ENCODE assay signal across 23 mouse cellular contexts in genomic region chr13:29559188-29559587, GRCm38 (mm10).
DNase-seq lines count a peak whose midpoint lies in the region; ATAC-seq and TF ChIP-seq lines count a peak whose summit lies in the region.
"Had no signal": no experiment of that assay in that cellular context is flagged by ENCODE, and none has a peak within 500 bp of the region (broad histone marks: within the 10 kb centered on the region; RNA-seq: fewer than 3 reads in every experiment).

No protein-coding gene starts in this region.

- H3K4me3 ChIP-seq in embryonic facial prominence, embryonic 14.5 days (ENCODE audit: low read depth, low read length) = no peak overlapping the region
- no peak overlapping the region for H3K4me3 ChIP-seq in embryonic facial prominence, embryonic 10.5 days
- no peak overlapping the region for H3K4me3 ChIP-seq in heart, embryonic 14.5 days (ENCODE audit: control insufficient read depth in 1 of 2, insufficient read depth in 1 of 2, low read depth in 1 of 2, low read length in 2 of 2)
- H3K4me3 ChIP-seq in hindbrain, embryonic 10.5 days = no peak overlapping the region
- H3K4me3 ChIP-seq in hindbrain, embryonic 13.5 days = no peak overlapping the region
- H3K4me3 ChIP-seq: hindbrain, embryonic 15.5 days; limb, embryonic 12.5 days; liver, embryonic 15.5 days; lung, embryonic 15.5 days; megakaryocyte, embryonic 14.5 days; midbrain, embryonic 12.5 days had no signal

- no peak overlapping the region for H3K4me2 ChIP-seq in embryonic facial prominence, embryonic 14.5 days (ENCODE audit: low read depth, low read length)
- no peak overlapping the region for H3K4me2 ChIP-seq in heart, embryonic 14.5 days (ENCODE audit: low read length)
- H3K4me2 ChIP-seq in hindbrain, embryonic 13.5 days = no peak overlapping the region
- H3K4me2 ChIP-seq: hindbrain, embryonic 15.5 days; limb, embryonic 12.5 days; liver, embryonic 15.5 days; lung, embryonic 15.5 days; midbrain, embryonic 12.5 days had no signal

- intact Hi-C loops in heart, postnatal 36 days (cut with DNase I) = no loop called here

- peaks cover 7% of the 10 kb centered on the region; the same call in 1 of the 2 replicates for H3K4me1 ChIP-seq in embryonic facial prominence, embryonic 14.5 days (ENCODE audit: control insufficient read depth, insufficient read depth, low read length)
- no peaks in the 10 kb centered on the region for H3K4me1 ChIP-seq in embryonic facial prominence, embryonic 10.5 days
- peaks cover 7 to 18% of the 10 kb centered on the region in 2 experiments for H3K4me1 ChIP-seq in heart, embryonic 14.5 days (ENCODE audit: control insufficient read depth in 2 of 2, insufficient read depth in 2 of 2, low read length in 2 of 2)
- H3K4me1 ChIP-seq in hindbrain, embryonic 10.5 days (replicated peaks) = no peaks in the 10 kb centered on the region
- H3K4me1 ChIP-seq in hindbrain, embryonic 13.5 days (replicated peaks) = peaks cover 15% of the 10 kb centered on the region
- H3K4me1 ChIP-seq: liver, embryonic 15.5 days; lung, embryonic 15.5 days; megakaryocyte, embryonic 14.5 days; midbrain, embryonic 12.5 days had no signal

- no peak for TF ChIP-seq POLR2A in brain, embryonic 14.5 days (IDR thresholded peaks at IDR 0.05; ENCODE audit: borderline replicate concordance, extremely low read depth, insufficient read depth, insufficient read length, poor library complexity, severe bottlenecking)

- no peak overlapping the region for H3K27ac ChIP-seq in embryonic facial prominence, embryonic 14.5 days (replicated peaks; ENCODE audit: low read depth, low read length)
- H3K27ac ChIP-seq in embryonic facial prominence, embryonic 10.5 days (replicated peaks) = no peak overlapping the region
- peak overlapping the region; percentile 3 to 21; a peak in 3 of 4 replicates for H3K27ac ChIP-seq in heart, embryonic 14.5 days (replicated peaks in 1 of 2; ENCODE audit: control insufficient read depth in 1 of 2, insufficient read depth in 1 of 2, low read depth in 2 of 2, low read length in 2 of 2)
- H3K27ac ChIP-seq in hindbrain, embryonic 10.5 days = 0 out of 2 replicates have a peak overlapping the region, but pooled peaks have one; percentile 24
- H3K27ac ChIP-seq in hindbrain, embryonic 13.5 days = no peak overlapping the region
- H3K27ac ChIP-seq: hindbrain, embryonic 15.5 days; limb, embryonic 12.5 days; liver, embryonic 15.5 days; lung, embryonic 15.5 days; midbrain, embryonic 12.5 days had no signal

- TF ChIP-seq CTCF in brain, embryonic 14.5 days (IDR thresholded peaks at IDR 0.05; ENCODE audit: borderline replicate concordance, extremely low read depth, insufficient read depth, insufficient read length) = no peak

- peak; percentile 37 for DNase-seq in embryonic facial prominence, embryonic 14.5 days (ENCODE audit: low spot score)
- no peak for DNase-seq in embryonic facial prominence, embryonic 10.5 days (ENCODE audit: low spot score)
- DNase-seq in heart, postnatal 36 days = no peak
- no peak for DNase-seq in hindbrain, embryonic 10.5 days (ENCODE audit: low spot score)
- DNase-seq in brain, embryonic 14.5 days (ENCODE audit: low read depth) = peak; percentile 62
- DNase-seq: adrenal gland, postnatal 10 days; cerebellum, adult 11 months; gastrocnemius, postnatal 14 days; kidney, adult 11 months; kidney, postnatal 14 days; layer of hippocampus, adult 9-11 months; lung, postnatal 36 days had no signal

- H3K36me3 ChIP-seq in embryonic facial prominence, embryonic 14.5 days (ENCODE audit: control insufficient read depth, insufficient read depth, low read length) = no peaks in the 10 kb centered on the region
- H3K36me3 ChIP-seq in embryonic facial prominence, embryonic 10.5 days (replicated peaks) = no peaks in the 10 kb centered on the region
- no peaks in the 10 kb centered on the region for H3K36me3 ChIP-seq in heart, embryonic 14.5 days (ENCODE audit: control insufficient read depth, insufficient read depth, low read length)
- no peaks in the 10 kb centered on the region for H3K36me3 ChIP-seq in hindbrain, embryonic 10.5 days
- H3K36me3 ChIP-seq in hindbrain, embryonic 13.5 days = no peaks in the 10 kb centered on the region
- H3K36me3 ChIP-seq: hindbrain, embryonic 15.5 days; limb, embryonic 12.5 days; liver, embryonic 15.5 days; lung, embryonic 15.5 days; midbrain, embryonic 12.5 days had no signal

- no peaks in the 10 kb centered on the region for H3K27me3 ChIP-seq in embryonic facial prominence, embryonic 14.5 days (replicated peaks; ENCODE audit: control insufficient read depth, insufficient read depth, low read length)
- no peaks in the 10 kb centered on the region for H3K27me3 ChIP-seq in embryonic facial prominence, embryonic 10.5 days (replicated peaks; ENCODE audit: low read depth, poor library complexity, severe bottlenecking)
- H3K27me3 ChIP-seq in heart, embryonic 14.5 days (ENCODE audit: control insufficient read depth, insufficient read depth, low read length) = no peaks in the 10 kb centered on the region
- H3K27me3 ChIP-seq in hindbrain, embryonic 10.5 days (ENCODE audit: insufficient read depth, poor library complexity, severe bottlenecking) = no peaks in the 10 kb centered on the region
- H3K27me3 ChIP-seq in hindbrain, embryonic 13.5 days = no peaks in the 10 kb centered on the region
- H3K27me3 ChIP-seq: hindbrain, embryonic 15.5 days; limb, embryonic 12.5 days; liver, embryonic 15.5 days; lung, embryonic 15.5 days; megakaryocyte, embryonic 14.5 days; midbrain, embryonic 12.5 days; Patski had no signal

- no peaks in the 10 kb centered on the region for H3K9me3 ChIP-seq in embryonic facial prominence, embryonic 14.5 days (ENCODE audit: control insufficient read depth, low read length)
- no peaks in the 10 kb centered on the region for H3K9me3 ChIP-seq in embryonic facial prominence, embryonic 10.5 days
- no peaks in the 10 kb centered on the region for H3K9me3 ChIP-seq in heart, embryonic 14.5 days (ENCODE audit: control insufficient read depth, low read length)
- H3K9me3 ChIP-seq in hindbrain, embryonic 10.5 days = no peaks in the 10 kb centered on the region
- H3K9me3 ChIP-seq in hindbrain, embryonic 13.5 days = no peaks in the 10 kb centered on the region
- H3K9me3 ChIP-seq: hindbrain, embryonic 15.5 days; limb, embryonic 12.5 days; liver, embryonic 15.5 days; lung, embryonic 15.5 days; megakaryocyte, embryonic 14.5 days; midbrain, embryonic 12.5 days had no signal

- WGBS in embryonic facial prominence, embryonic 14.5 days = 66% methylated on average over 3 of the region's 3 CpGs
- 89% methylated on average over 3 of the region's 3 CpGs for WGBS in embryonic facial prominence, embryonic 10.5 days
- WGBS in heart, embryonic 14.5 days = 28% methylated on average over 3 of the region's 3 CpGs
- 88% methylated on average over 3 of the region's 3 CpGs for WGBS in hindbrain, embryonic 10.5 days
- 67% methylated on average over 3 of the region's 3 CpGs for WGBS in hindbrain, embryonic 13.5 days

- no peak for ATAC-seq in embryonic facial prominence, embryonic 14.5 days (ENCODE audit: low read depth)
- no peak for ATAC-seq in heart, embryonic 14.5 days (ENCODE audit: insufficient number of reproducible peaks, insufficient read depth, low FRiP score, low read depth)
- no peak for ATAC-seq in hindbrain, embryonic 13.5 days (ENCODE audit: low FRiP score)
- ATAC-seq: forebrain, embryonic 14.5 days; inflammation-experienced regulatory T-cells, adult 6 months; Patski had no signal

- H3K9ac ChIP-seq in embryonic facial prominence, embryonic 14.5 days (ENCODE audit: low read depth, low read length) = no peak overlapping the region
- H3K9ac ChIP-seq in heart, embryonic 14.5 days (ENCODE audit: low read length) = no peak overlapping the region
- H3K9ac ChIP-seq in hindbrain, embryonic 13.5 days = no peak overlapping the region
- H3K9ac ChIP-seq: hindbrain, embryonic 15.5 days; limb, embryonic 12.5 days; liver, embryonic 15.5 days; lung, embryonic 15.5 days; midbrain, embryonic 12.5 days had no signal

Comparison
In these comparisons a context has a peak if more than half of its experiments do, and no peak if none do; other contexts are left out.
1. DNase-seq: peak in embryonic facial prominence, embryonic 14.5 days (single experiment) and brain, embryonic 14.5 days (single experiment); none in embryonic facial prominence, embryonic 10.5 days (single experiment), heart, postnatal 36 days (0 of 2) and hindbrain, embryonic 10.5 days (single experiment).
2. H3K27ac ChIP-seq: peak in heart, embryonic 14.5 days (2 of 2) and hindbrain, embryonic 10.5 days (single experiment); none in embryonic facial prominence, embryonic 14.5 days (single experiment), embryonic facial prominence, embryonic 10.5 days (single experiment) and hindbrain, embryonic 13.5 days (single experiment).